Mouse (Mus musculus): ENCODE results near the gene Cdk17.

DNA sequence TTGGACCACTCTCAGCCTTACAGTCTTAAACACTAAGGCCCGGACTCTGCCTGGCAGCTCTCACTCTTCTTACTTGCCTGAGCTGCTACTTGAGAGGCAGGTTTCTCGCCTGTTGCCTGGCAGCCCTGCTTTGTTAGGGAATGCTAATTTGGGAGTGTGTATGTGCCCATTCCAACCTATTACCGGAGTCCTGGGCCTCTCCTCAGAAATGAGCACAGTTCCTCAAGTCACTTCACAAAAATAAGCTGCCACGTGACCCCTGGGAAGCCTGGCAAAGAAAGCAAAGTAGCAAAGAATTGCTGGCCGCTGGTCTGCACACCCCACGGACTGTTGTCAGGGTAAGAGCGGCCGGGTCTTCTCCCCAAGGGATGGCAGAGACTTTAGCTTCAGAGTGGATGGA lies 102.8 kb downstream of the Cdk17 start:
- TF ChIP-seq POLR2A (IDR thresholded peaks at IDR 0.05; ENCODE audit: extremely low read depth, insufficient read depth, low read length), result no peak
- TF ChIP-seq CTCF (IDR thresholded peaks at IDR 0.05; ENCODE audit: low read depth, low read length), result no peak

Measured in liver, adult 2 months (tissue).